Mouse (Mus musculus): ENCODE measurements at regions not wholly inside any gene's neighbourhood (a gene's known extent, or its start where the extent isn't known, plus 50 kb on each side); places are given as distances from the start of the nearest gene placed in this dataset.

DNA sequence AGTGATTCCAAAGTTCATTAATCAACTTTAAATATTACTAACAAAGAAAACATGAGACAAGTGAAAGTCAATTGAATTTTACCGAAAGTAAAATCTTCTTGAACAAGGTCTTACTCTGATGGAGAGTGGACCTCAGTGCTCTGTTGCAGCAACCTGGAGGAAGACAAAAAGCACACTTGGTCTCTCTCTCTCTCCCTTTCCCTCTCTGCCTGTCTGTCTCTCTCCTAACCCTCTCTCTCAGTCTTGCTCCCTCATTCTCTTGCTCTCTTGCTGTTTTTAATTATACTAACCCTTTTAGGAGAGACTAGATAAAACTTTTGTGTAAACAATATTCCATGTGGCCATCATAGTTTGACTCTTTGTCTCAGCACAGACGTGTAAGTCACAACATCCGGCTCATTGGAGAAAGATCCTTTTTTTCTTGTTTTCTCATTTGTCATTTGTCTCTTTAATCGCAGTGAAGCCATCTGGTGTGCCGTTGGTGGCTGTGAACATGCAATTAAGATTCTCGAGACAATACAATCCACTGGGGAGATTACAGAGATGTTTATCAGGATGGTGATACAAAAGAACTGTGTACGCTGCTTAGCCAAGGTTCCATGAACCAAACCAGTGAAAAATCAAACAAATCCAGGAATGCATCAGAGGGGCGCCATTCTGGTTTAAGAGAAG, 244.5 kb downstream of the Galc start:
- Histone ChIP-seq H3K36me3 (replicated peaks; ENCODE audit: control insufficient read depth, insufficient read depth, low read depth, low read length) (no peaks in the 10 kb centered on the region), H3K27me3 (ENCODE audit: control insufficient read depth, insufficient read depth, low read length) (no peaks in the 10 kb centered on the region), H3K4me1 (ENCODE audit: control insufficient read depth, insufficient read depth, low read length) (no peaks in the 10 kb centered on the region), H3K9me3 (replicated peaks; ENCODE audit: control insufficient read depth, low read length) (no peaks in the 10 kb centered on the region), H3K4me2 (ENCODE audit: low read depth, low read length) (no peak overlapping the region), H3K4me3 (ENCODE audit: low read depth, low read length) (no peak overlapping the region), H3K27ac (replicated peaks; ENCODE audit: low read depth, low read length) (no peak overlapping the region), H3K9ac (replicated peaks; ENCODE audit: low read length) (no peak overlapping the region)
- WGBS = 57% methylated on average over 8 of the region's 8 CpGs
- DNase-seq (ENCODE audit: low spot score) (no peak), ATAC-seq (replicated peaks; ENCODE audit: insufficient number of reproducible peaks, low FRiP score, low TSS enrichment, low read depth) (no peak)

DNA sequence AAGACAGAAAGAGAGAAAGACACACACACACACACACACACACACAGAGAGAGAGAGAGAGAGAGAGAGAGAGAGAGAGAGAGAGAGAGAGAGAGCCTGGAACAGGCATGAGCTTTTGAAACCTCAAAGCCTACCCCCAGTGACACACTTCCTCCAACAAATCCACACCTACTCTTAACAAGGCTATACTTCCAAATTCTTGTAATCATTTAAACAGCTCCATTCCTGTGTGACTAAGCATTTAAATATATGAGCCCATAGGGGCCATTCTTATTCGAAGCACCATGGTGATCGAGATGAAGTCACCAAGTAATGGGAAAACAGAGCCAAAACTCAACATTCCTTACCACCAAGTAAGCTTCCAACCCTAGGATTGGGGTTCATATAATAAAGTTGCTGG, 250.1 kb downstream of the Galc start:
- H3K9ac ChIP-seq (replicated peaks; ENCODE audit: low read length) = no peak overlapping the region
- no peaks in the 10 kb centered on the region for H3K4me1 ChIP-seq (ENCODE audit: control insufficient read depth, insufficient read depth, low read length)
- no peak overlapping the region for H3K4me3 ChIP-seq (ENCODE audit: low read depth, low read length)
- DNase-seq (ENCODE audit: low spot score) (no peak), ATAC-seq (replicated peaks; ENCODE audit: insufficient number of reproducible peaks, low FRiP score, low TSS enrichment, low read depth) (no peak)
- no peaks in the 10 kb centered on the region for H3K9me3 ChIP-seq (replicated peaks; ENCODE audit: control insufficient read depth, low read length)
- no peaks in the 10 kb centered on the region for H3K27me3 ChIP-seq (ENCODE audit: control insufficient read depth, insufficient read depth, low read length)
- WGBS = 84% methylated on average over 2 of the region's 2 CpGs
- no peaks in the 10 kb centered on the region for H3K36me3 ChIP-seq (replicated peaks; ENCODE audit: control insufficient read depth, insufficient read depth, low read depth, low read length)
- H3K4me2 ChIP-seq (ENCODE audit: low read depth, low read length) = no peak overlapping the region
- H3K27ac ChIP-seq (replicated peaks; ENCODE audit: low read depth, low read length) = no peak overlapping the region

GRCm38 (mm10) chr12:98005671-98006469, 253.4 kb downstream of the Galc start:
- WGBS = 57% methylated on average over 5 of the region's 5 CpGs
- DNase-seq (ENCODE audit: low spot score) = no peak
- Histone ChIP-seq H3K9ac (replicated peaks; ENCODE audit: low read length) (no peak overlapping the region), H3K4me2 (ENCODE audit: low read depth, low read length) (no peak overlapping the region), H3K4me1 (ENCODE audit: control insufficient read depth, insufficient read depth, low read length) (no peaks in the 10 kb centered on the region), H3K36me3 (replicated peaks; ENCODE audit: control insufficient read depth, insufficient read depth, low read depth, low read length) (no peaks in the 10 kb centered on the region), H3K4me3 (ENCODE audit: low read depth, low read length) (no peak overlapping the region), H3K27ac (replicated peaks; ENCODE audit: low read depth, low read length) (no peak overlapping the region), H3K9me3 (replicated peaks; ENCODE audit: control insufficient read depth, low read length) (no peaks in the 10 kb centered on the region), H3K27me3 (ENCODE audit: control insufficient read depth, insufficient read depth, low read length) (no peaks in the 10 kb centered on the region)
- no peak for ATAC-seq (replicated peaks; ENCODE audit: insufficient number of reproducible peaks, low FRiP score, low TSS enrichment, low read depth)

DNA sequence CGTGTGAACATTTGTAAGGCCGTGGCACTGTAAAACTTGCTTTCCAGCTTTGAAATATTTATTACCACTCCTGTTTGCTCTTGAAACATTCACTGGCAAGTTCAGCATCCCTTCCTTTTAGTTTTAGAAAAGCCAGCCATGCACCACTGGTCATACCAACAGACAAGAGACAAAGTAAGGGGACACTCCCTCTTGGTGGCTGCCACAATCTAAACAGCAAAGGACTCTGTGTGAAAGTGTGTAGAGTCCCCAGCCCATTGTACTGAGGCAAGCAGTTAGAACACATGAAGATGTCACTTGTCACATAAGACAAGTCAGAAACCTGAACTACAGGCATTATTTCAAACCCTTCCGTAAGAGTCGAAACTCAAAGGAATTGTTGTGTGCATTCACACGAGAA, 257.0 kb downstream of the Galc start:
- no peak overlapping the region for H3K4me2 ChIP-seq (ENCODE audit: low read depth, low read length)
- H3K27ac ChIP-seq (replicated peaks; ENCODE audit: low read depth, low read length) = no peak overlapping the region
- WGBS = 89% methylated on average over 5 of the region's 5 CpGs
- DNase-seq (ENCODE audit: low spot score) = no peak
- no peaks in the 10 kb centered on the region for H3K9me3 ChIP-seq (replicated peaks; ENCODE audit: control insufficient read depth, low read length)
- ATAC-seq (replicated peaks; ENCODE audit: insufficient number of reproducible peaks, low FRiP score, low TSS enrichment, low read depth) = no peak
- no peak overlapping the region for H3K9ac ChIP-seq (replicated peaks; ENCODE audit: low read length)
- H3K27me3 ChIP-seq (ENCODE audit: control insufficient read depth, insufficient read depth, low read length) = no peaks in the 10 kb centered on the region
- no peaks in the 10 kb centered on the region for H3K4me1 ChIP-seq (ENCODE audit: control insufficient read depth, insufficient read depth, low read length)
- no peak overlapping the region for H3K4me3 ChIP-seq (ENCODE audit: low read depth, low read length)
- no peaks in the 10 kb centered on the region for H3K36me3 ChIP-seq (replicated peaks; ENCODE audit: control insufficient read depth, insufficient read depth, low read depth, low read length)

GRCm38 (mm10) chr12:97994884-97995283, 264.4 kb downstream of the Galc start:
- no peak overlapping the region for H3K9ac ChIP-seq (replicated peaks; ENCODE audit: low read length)
- no peaks in the 10 kb centered on the region for H3K9me3 ChIP-seq (replicated peaks; ENCODE audit: control insufficient read depth, low read length)
- no peak overlapping the region for H3K4me2 ChIP-seq (ENCODE audit: low read depth, low read length)
- WGBS = 63% methylated on average over 1 of the region's 1 CpGs
- H3K27ac ChIP-seq (replicated peaks; ENCODE audit: low read depth, low read length) = no peak overlapping the region
- no peaks in the 10 kb centered on the region for H3K36me3 ChIP-seq (replicated peaks; ENCODE audit: control insufficient read depth, insufficient read depth, low read depth, low read length)
- DNase-seq (ENCODE audit: low spot score) (no peak), ATAC-seq (replicated peaks; ENCODE audit: insufficient number of reproducible peaks, low FRiP score, low TSS enrichment, low read depth) (no peak)
- no peaks in the 10 kb centered on the region for H3K4me1 ChIP-seq (ENCODE audit: control insufficient read depth, insufficient read depth, low read length)
- no peaks in the 10 kb centered on the region for H3K27me3 ChIP-seq (ENCODE audit: control insufficient read depth, insufficient read depth, low read length)
- H3K4me3 ChIP-seq (ENCODE audit: low read depth, low read length) = no peak overlapping the region

DNA sequence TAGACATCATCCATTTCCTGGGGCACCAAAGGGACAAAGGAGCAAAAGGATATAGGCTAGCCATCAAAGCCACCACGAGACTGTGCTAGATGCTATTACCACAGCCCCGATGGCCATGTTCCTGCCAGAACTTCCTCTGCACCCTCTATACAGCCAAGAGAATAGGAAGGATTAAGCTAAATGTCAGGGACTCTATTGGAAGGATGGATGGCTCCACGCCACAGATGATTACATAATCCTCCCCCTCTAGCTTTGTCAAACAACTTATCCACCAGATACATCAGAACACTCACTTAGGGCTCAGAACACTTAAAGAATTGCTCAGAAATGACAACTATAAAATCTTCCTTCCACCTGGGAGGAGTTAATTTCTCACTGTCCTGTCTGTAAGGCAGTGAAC, 265.3 kb downstream of the Galc start:
- Histone ChIP-seq H3K4me2 (ENCODE audit: low read depth, low read length) (no peak overlapping the region), H3K36me3 (replicated peaks; ENCODE audit: control insufficient read depth, insufficient read depth, low read depth, low read length) (no peaks in the 10 kb centered on the region), H3K9me3 (replicated peaks; ENCODE audit: control insufficient read depth, low read length) (no peaks in the 10 kb centered on the region), H3K27ac (replicated peaks; ENCODE audit: low read depth, low read length) (no peak overlapping the region), H3K4me1 (ENCODE audit: control insufficient read depth, insufficient read depth, low read length) (no peaks in the 10 kb centered on the region), H3K27me3 (ENCODE audit: control insufficient read depth, insufficient read depth, low read length) (no peaks in the 10 kb centered on the region), H3K9ac (replicated peaks; ENCODE audit: low read length) (no peak overlapping the region), H3K4me3 (ENCODE audit: low read depth, low read length) (no peak overlapping the region)
- 86% methylated on average over 3 of the region's 3 CpGs for WGBS
- ATAC-seq (replicated peaks; ENCODE audit: insufficient number of reproducible peaks, low FRiP score, low TSS enrichment, low read depth) = no peak
- DNase-seq (ENCODE audit: low spot score) = no peak

DNA sequence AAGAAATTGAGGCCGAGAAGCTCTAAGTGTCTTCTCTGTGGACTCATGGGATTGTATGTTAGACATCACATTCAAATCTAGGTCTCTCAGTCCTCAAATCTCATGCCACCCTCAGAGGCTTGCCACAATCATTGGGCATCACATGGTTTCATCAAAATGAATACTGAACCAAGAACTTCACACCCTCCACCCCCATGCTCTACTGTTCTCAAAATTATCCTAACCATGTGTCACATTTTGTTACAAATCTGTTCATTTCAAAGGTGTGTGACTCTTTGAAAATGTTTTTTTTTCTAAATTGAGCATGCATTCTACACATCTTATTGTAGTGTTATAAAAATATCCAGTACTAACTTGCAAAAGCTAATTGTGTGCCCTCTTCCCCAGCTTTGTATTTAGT, 275.9 kb downstream of the Galc start:
- Histone ChIP-seq H3K4me1 (ENCODE audit: control insufficient read depth, insufficient read depth, low read length) (no peaks in the 10 kb centered on the region), H3K4me2 (ENCODE audit: low read depth, low read length) (no peak overlapping the region), H3K9me3 (replicated peaks; ENCODE audit: control insufficient read depth, low read length) (no peaks in the 10 kb centered on the region), H3K27ac (replicated peaks; ENCODE audit: low read depth, low read length) (no peak overlapping the region), H3K27me3 (ENCODE audit: control insufficient read depth, insufficient read depth, low read length) (no peaks in the 10 kb centered on the region), H3K4me3 (ENCODE audit: low read depth, low read length) (no peak overlapping the region), H3K9ac (replicated peaks; ENCODE audit: low read length) (no peak overlapping the region), H3K36me3 (replicated peaks; ENCODE audit: control insufficient read depth, insufficient read depth, low read depth, low read length) (no peaks in the 10 kb centered on the region)
- ATAC-seq (replicated peaks; ENCODE audit: insufficient number of reproducible peaks, low FRiP score, low TSS enrichment, low read depth) = no peak
- DNase-seq (ENCODE audit: low spot score) = no peak
- WGBS = 96% methylated on average over 1 of the region's 1 CpGs

DNA sequence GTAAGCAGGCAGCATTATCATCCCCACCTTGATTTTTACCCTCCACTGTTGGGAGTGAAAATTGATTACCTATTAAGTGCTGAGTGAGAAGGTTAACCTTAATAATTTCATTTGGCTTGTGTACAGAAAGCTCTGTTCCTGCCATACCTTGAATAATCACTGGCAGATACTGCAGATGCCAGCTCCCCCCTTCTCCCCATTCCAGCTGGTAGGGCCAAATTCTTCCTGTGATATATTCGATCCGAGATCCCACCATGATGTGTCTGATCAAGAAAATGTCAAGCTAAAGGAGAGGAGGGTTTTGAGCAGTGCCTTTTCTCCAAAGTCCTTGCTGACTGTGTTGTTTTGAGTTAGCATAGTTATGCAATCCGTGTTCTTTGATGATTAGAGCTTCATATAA, 280.6 kb downstream of the Galc start:
- H3K9me3 ChIP-seq (replicated peaks; ENCODE audit: control insufficient read depth, low read length) = no peaks in the 10 kb centered on the region
- ATAC-seq (replicated peaks; ENCODE audit: insufficient number of reproducible peaks, low FRiP score, low TSS enrichment, low read depth) (no peak), DNase-seq (ENCODE audit: low spot score) (no peak)
- no peak overlapping the region for H3K27ac ChIP-seq (replicated peaks; ENCODE audit: low read depth, low read length)
- H3K4me1 ChIP-seq (ENCODE audit: control insufficient read depth, insufficient read depth, low read length) = no peaks in the 10 kb centered on the region
- no peak overlapping the region for H3K4me3 ChIP-seq (ENCODE audit: low read depth, low read length)
- WGBS = 82% methylated on average over 3 of the region's 3 CpGs
- H3K9ac ChIP-seq (replicated peaks; ENCODE audit: low read length) = no peak overlapping the region
- H3K27me3 ChIP-seq (ENCODE audit: control insufficient read depth, insufficient read depth, low read length) = no peaks in the 10 kb centered on the region
- no peaks in the 10 kb centered on the region for H3K36me3 ChIP-seq (replicated peaks; ENCODE audit: control insufficient read depth, insufficient read depth, low read depth, low read length)
- H3K4me2 ChIP-seq (ENCODE audit: low read depth, low read length) = no peak overlapping the region

Data from embryonic facial prominence, embryonic 11.5 days (tissue).